Mouse (Mus musculus): ENCODE results near the gene Osbpl2.

DNA sequence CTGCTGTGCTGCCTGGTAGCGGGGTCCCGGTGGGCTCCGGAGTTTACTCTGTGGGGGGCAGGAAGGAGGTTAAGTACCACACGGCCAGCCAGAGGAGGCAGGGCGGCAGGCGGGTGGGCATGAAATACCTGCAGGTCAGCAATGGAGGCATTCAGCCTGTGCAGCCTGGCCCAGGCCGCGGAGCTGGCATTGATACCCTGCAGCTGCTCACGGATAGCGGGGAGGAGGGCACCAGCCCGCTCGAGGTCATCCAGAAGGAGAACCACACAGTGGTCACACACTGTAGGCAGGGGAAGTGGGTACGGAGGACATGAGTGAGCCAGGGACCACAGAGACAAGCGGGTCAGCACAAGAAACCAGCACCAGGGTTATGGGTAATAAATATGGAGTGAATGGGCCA is 66.6 kb downstream of the Osbpl2 start:
- TF ChIP-seq CTCF (IDR thresholded peaks at IDR 0.05; ENCODE audit: low read depth, low read length) (no peak), POLR2A (IDR thresholded peaks at IDR 0.05; ENCODE audit: extremely low read depth, insufficient read depth, low read length) (no peak)

All from liver, adult 2 months (tissue).